Mouse (Mus musculus): ENCODE measurements at regions not wholly inside any gene's neighbourhood (a gene's known extent, or its start where the extent isn't known, plus 50 kb on each side); places are given as distances from the start of the nearest gene placed in this dataset.

DNA sequence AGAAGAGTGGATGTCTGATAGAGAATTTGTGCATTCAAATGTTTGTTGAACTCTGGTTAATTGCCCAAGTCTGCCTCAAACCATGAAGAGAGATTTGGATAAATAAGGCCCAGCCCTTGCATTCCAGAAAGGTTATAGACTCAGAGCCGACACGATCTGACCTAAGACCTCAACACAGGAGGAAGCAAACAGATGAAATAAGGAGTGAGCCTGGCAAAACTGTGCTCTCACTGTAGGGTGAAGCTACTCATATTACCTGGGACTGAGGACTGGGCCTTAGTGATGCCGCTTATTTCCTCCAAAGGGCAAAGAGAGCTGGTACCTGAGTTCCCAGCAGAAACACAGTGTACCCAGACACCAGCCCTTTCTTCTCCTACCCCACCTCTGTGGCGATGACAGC, 103.7 kb upstream of the Armc2 start:
- WGBS (ENCODE audit: insufficient replicate concordance): 72% methylated on average over 4 of the region's 4 CpGs
- H3K4me3 ChIP-seq (ENCODE audit: insufficient read depth in 1 of 2, low read depth in 2 of 2, low read length in 2 of 2): no peak overlapping the region
- TF ChIP-seq EP300 (IDR thresholded peaks at IDR 0.05; ENCODE audit: low read depth): no peak
- no peak for TF ChIP-seq CTCF (IDR thresholded peaks at IDR 0.05; ENCODE audit: low read depth)
- no peak for ATAC-seq (ENCODE audit: insufficient read depth)
- H3K4me1 ChIP-seq (replicated peaks; ENCODE audit: control insufficient read depth in 2 of 2, insufficient read depth in 2 of 2, low read length in 1 of 2): no peaks in the 10 kb centered on the region; a peak in 1 of 4 replicates
- H3K4me2 ChIP-seq (ENCODE audit: low read depth): no peak overlapping the region
- no peak for DNase-seq (ENCODE audit: low read depth in 3 of 3, low spot score in 3 of 3)
- H3K36me3 ChIP-seq (replicated peaks; ENCODE audit: control insufficient read depth, insufficient read depth, low read depth): no peaks in the 10 kb centered on the region
- H3K9ac ChIP-seq (replicated peaks): no peak overlapping the region
- no peak overlapping the region for H3K27ac ChIP-seq
- H3K27me3 ChIP-seq (ENCODE audit: control insufficient read depth, insufficient read depth, low read length): no peaks in the 10 kb centered on the region
- no peaks in the 10 kb centered on the region for H3K9me3 ChIP-seq (ENCODE audit: control insufficient read depth, low read length)

DNA sequence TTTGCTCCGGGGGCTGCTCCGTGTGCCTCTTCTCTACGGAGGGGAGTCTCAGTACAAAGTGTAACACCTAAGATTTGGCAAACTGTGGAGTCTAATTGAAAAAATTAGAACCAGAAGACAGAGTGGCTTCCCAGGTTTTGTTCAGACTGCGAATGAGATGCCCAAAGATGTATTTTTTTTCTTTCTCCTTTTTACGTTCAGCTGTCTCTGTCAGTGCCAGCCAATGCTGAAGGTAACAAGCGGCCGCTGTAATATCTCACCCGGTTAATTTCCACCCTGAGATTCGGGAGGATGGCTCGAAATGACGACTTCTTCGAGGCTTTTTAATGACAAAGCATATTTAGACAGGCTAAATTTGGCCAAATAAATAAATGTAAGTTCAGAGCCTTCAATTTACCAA, 101.1 kb upstream of the Armc2 start:
- no peak overlapping the region for H3K4me3 ChIP-seq (ENCODE audit: insufficient read depth in 1 of 2, low read depth in 2 of 2, low read length in 2 of 2)
- H3K9me3 ChIP-seq (ENCODE audit: control insufficient read depth, low read length): no peaks in the 10 kb centered on the region
- H3K36me3 ChIP-seq (replicated peaks; ENCODE audit: control insufficient read depth, insufficient read depth, low read depth): no peaks in the 10 kb centered on the region
- H3K27ac ChIP-seq: no peak overlapping the region
- H3K4me1 ChIP-seq (replicated peaks; ENCODE audit: control insufficient read depth in 2 of 2, insufficient read depth in 2 of 2, low read length in 1 of 2): no peaks in the 10 kb centered on the region; a peak in 2 of 4 replicates
- H3K9ac ChIP-seq (replicated peaks): no peak overlapping the region
- H3K4me2 ChIP-seq (ENCODE audit: low read depth): no peak overlapping the region
- no peaks in the 10 kb centered on the region for H3K27me3 ChIP-seq (ENCODE audit: control insufficient read depth, insufficient read depth, low read length)
- no peak for TF ChIP-seq CTCF (IDR thresholded peaks at IDR 0.05; ENCODE audit: low read depth)
- TF ChIP-seq EP300 (IDR thresholded peaks at IDR 0.05; ENCODE audit: low read depth): no peak
- no peak for DNase-seq (ENCODE audit: low read depth in 3 of 3, low spot score in 3 of 3)
- ATAC-seq (ENCODE audit: insufficient read depth): no peak
- 60% methylated on average over 12 of the region's 12 CpGs for WGBS (ENCODE audit: insufficient replicate concordance)

DNA sequence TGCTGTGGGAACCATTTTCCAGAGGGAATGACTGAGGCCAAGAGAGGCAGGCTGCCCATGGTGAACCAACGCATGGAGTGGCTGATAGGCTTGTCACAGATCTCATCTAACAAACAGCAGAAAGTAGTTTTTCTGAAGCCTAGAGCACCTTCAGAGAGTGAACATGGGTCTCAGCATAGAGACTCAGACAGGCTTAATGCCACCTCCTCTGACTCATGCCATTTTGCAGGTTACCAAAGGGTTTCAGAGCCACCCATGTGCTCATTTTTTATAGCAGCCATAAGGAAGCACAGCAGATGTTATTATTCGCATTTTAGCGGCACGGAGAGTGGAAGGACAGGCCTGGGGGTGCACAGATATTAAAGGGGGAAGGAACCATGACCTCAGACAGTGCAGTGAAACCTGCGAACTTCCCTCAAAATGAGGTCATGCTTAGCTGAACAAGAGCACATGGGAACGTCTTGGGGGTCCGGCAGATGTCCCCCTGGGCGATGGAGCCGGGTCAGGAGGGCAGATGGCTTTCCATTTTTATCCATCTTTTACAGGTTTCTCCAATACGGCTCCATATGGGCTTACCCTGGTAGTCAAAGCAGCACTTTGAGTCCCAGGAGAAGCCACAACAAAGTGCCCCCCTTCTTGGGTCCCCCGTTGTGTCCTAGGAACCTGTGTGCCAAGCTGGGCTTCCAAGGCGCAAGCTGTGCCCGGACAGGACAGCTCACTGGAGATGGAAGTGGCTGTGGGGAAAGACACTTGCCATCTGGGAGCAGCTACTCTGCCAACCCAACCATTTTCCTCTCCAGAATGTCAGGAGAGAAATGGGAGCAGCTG, 100.3 kb upstream of the Armc2 start:
- TF ChIP-seq EP300 (IDR thresholded peaks at IDR 0.05; ENCODE audit: low read depth) (no peak), CTCF (IDR thresholded peaks at IDR 0.05; ENCODE audit: low read depth) (no peak)
- no peak overlapping the region for H3K4me2 ChIP-seq (ENCODE audit: low read depth)
- WGBS (ENCODE audit: insufficient replicate concordance): 65% methylated on average over 13 of the region's 13 CpGs
- H3K27ac ChIP-seq: no peak overlapping the region
- no peaks in the 10 kb centered on the region for H3K27me3 ChIP-seq (ENCODE audit: control insufficient read depth, insufficient read depth, low read length)
- no peak overlapping the region for H3K4me3 ChIP-seq (ENCODE audit: insufficient read depth in 1 of 2, low read depth in 2 of 2, low read length in 2 of 2)
- no peak overlapping the region for H3K9ac ChIP-seq (replicated peaks)
- H3K4me1 ChIP-seq (replicated peaks; ENCODE audit: control insufficient read depth in 2 of 2, insufficient read depth in 2 of 2, low read length in 1 of 2): no peaks in the 10 kb centered on the region; a peak in 2 of 4 replicates
- no peak for ATAC-seq (ENCODE audit: insufficient read depth)
- H3K36me3 ChIP-seq (replicated peaks; ENCODE audit: control insufficient read depth, insufficient read depth, low read depth): no peaks in the 10 kb centered on the region
- H3K9me3 ChIP-seq (ENCODE audit: control insufficient read depth, low read length): no peaks in the 10 kb centered on the region
- no peak for DNase-seq (ENCODE audit: low read depth in 3 of 3, low spot score in 3 of 3)

DNA sequence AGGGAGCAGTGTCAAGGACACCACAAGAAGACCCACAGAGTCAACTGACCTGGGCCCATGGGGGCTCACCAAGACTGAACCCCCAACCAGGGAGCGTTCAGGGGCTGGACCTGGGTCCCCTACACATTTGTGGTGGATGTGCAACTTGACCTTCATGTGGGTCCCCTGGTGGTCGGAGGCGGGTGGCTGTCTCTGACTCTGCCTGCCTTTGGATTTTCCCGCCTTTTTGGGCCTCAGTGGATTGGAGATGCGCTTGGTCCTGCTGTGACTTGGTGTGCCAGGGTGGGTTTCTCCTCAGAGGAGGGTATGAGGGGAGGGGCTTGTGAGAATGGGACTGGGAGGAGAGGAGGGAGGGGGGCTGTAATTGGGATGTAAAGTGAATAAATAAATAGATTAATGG, 99.3 kb upstream of the Armc2 start:
- no peak overlapping the region for H3K4me2 ChIP-seq (ENCODE audit: low read depth)
- H3K4me1 ChIP-seq (replicated peaks; ENCODE audit: control insufficient read depth in 2 of 2, insufficient read depth in 2 of 2, low read length in 1 of 2): no peaks in the 10 kb centered on the region; a peak in 2 of 4 replicates
- DNase-seq (ENCODE audit: low read depth in 3 of 3, low spot score in 3 of 3) (no peak), ATAC-seq (ENCODE audit: insufficient read depth) (no peak)
- H3K27me3 ChIP-seq (ENCODE audit: control insufficient read depth, insufficient read depth, low read length): no peaks in the 10 kb centered on the region
- WGBS (ENCODE audit: insufficient replicate concordance): 73% methylated on average over 5 of the region's 5 CpGs
- H3K9me3 ChIP-seq (ENCODE audit: control insufficient read depth, low read length): no peaks in the 10 kb centered on the region
- no peak for TF ChIP-seq EP300 (IDR thresholded peaks at IDR 0.05; ENCODE audit: low read depth)
- no peak for TF ChIP-seq CTCF (IDR thresholded peaks at IDR 0.05; ENCODE audit: low read depth)
- H3K36me3 ChIP-seq (replicated peaks; ENCODE audit: control insufficient read depth, insufficient read depth, low read depth): no peaks in the 10 kb centered on the region
- no peak overlapping the region for H3K4me3 ChIP-seq (ENCODE audit: insufficient read depth in 1 of 2, low read depth in 2 of 2, low read length in 2 of 2)
- no peak overlapping the region for H3K9ac ChIP-seq (replicated peaks)
- no peak overlapping the region for H3K27ac ChIP-seq

GRCm38 (mm10) chr10:42115920-42116298, 97.7 kb upstream of the Armc2 start:
- Histone ChIP-seq H3K9ac (replicated peaks) (no peak overlapping the region), H3K4me1 (replicated peaks; ENCODE audit: control insufficient read depth in 2 of 2, insufficient read depth in 2 of 2, low read length in 1 of 2) (no peaks in the 10 kb centered on the region; a peak in 2 of 4 replicates), H3K27me3 (ENCODE audit: control insufficient read depth, insufficient read depth, low read length) (no peaks in the 10 kb centered on the region), H3K4me3 (ENCODE audit: insufficient read depth in 1 of 2, low read depth in 2 of 2, low read length in 2 of 2) (no peak overlapping the region), H3K9me3 (ENCODE audit: control insufficient read depth, low read length) (no peaks in the 10 kb centered on the region), H3K4me2 (ENCODE audit: low read depth) (no peak overlapping the region), H3K27ac (no peak overlapping the region), H3K36me3 (replicated peaks; ENCODE audit: control insufficient read depth, insufficient read depth, low read depth) (no peaks in the 10 kb centered on the region)
- TF ChIP-seq CTCF (IDR thresholded peaks at IDR 0.05; ENCODE audit: low read depth): no peak
- TF ChIP-seq EP300 (IDR thresholded peaks at IDR 0.05; ENCODE audit: low read depth): no peak
- DNase-seq (ENCODE audit: low read depth in 3 of 3, low spot score in 3 of 3): no peak
- no peak for ATAC-seq (ENCODE audit: insufficient read depth)
- 58% methylated on average over 4 of the region's 4 CpGs for WGBS (ENCODE audit: insufficient replicate concordance)
